In genomic region chr7:141006914-141007313, GRCm38 (mm10) we compare ENCODE assay signal across 19 mouse cellular contexts. TPM values are rescaled to one million over a fixed set of nuclear protein-coding genes. Genes with fewer than 3 reads are reported as not detected.
A peak's percentile ranks its signal among the peaks of the same experiment; 100 is the strongest.
DNase-seq lines count a peak whose midpoint lies in the region.
"Had no signal": no experiment of that assay in that cellular context is flagged by ENCODE, and none has a peak within 500 bp of the region (broad histone marks: within the 10 kb centered on the region; RNA-seq: fewer than 3 reads in every experiment).

No protein-coding gene starts in this region.

- DNase-seq in layer of hippocampus, postnatal 10 days (ENCODE audit: low spot score in 2 of 2), result peak; percentile 33 to 42
- no peak for DNase-seq in layer of hippocampus, adult 9-10 months (ENCODE audit: low spot score)
- peak; percentile 31 for DNase-seq in urinary bladder, postnatal 14 days (ENCODE audit: low spot score)
- no peak for DNase-seq in urinary bladder, adult 2 months (ENCODE audit: low spot score)
- DNase-seq in gonadal fat pad, adult 2 months (ENCODE audit: low read depth), result peak; percentile 83
- DNase-seq in thymus, postnatal 36 days, result no peak
- DNase-seq in thymus, postnatal 4 days, result no peak
- DNase-seq: thymus, postnatal 14 days had no signal

RNA-seq across cellular contexts. Expression of gene Ifitm3, which starts 3.7 kb away (rescaled TPM):
- 10 to 100 TPM; 13.0 TPM for total RNA-seq in layer of hippocampus, postnatal 10 days (2021)
- 596 and 696 TPM in 2 replicates for polyA plus RNA-seq in urinary bladder, adult 2 months (2012; rRNA removed)
- 421 and 433 TPM in 2 replicates for polyA plus RNA-seq in gonadal fat pad, adult 2 months (2012; rRNA removed)
- total RNA-seq: G1E had no signal
- polyA plus RNA-seq: G1E had no signal

RNA-seq across cellular contexts. Expression of gene Ifitm6, which starts 10.8 kb away (rescaled TPM):
- total RNA-seq in layer of hippocampus, postnatal 10 days (2021), result not detected
- polyA plus RNA-seq in urinary bladder, adult 2 months (2012; rRNA removed), result 7.5 and 8.8 TPM in 2 replicates
- 10.2 and 16.1 TPM in 2 replicates for polyA plus RNA-seq in gonadal fat pad, adult 2 months (2012; rRNA removed)
- total RNA-seq: G1E had no signal
- polyA plus RNA-seq: G1E had no signal

RNA-seq across cellular contexts. Expression of gene Gm17387, which starts 22.0 kb away (rescaled TPM):
- total RNA-seq in layer of hippocampus, postnatal 10 days (2021), result not detected
- polyA plus RNA-seq in urinary bladder, adult 2 months (2012; rRNA removed), result not detected in 2 replicates
- not detected in 2 replicates for polyA plus RNA-seq in gonadal fat pad, adult 2 months (2012; rRNA removed)
- total RNA-seq: adrenal gland, postnatal 36 days; G1E; left cerebral cortex, adult 18-20 months; midbrain, postnatal 0 days had no signal
- polyA plus RNA-seq: embryonic facial prominence, embryonic 12.5 days; G1E; heart, embryonic 14.5 days; hindbrain, embryonic 15.5 days; kidney, embryonic 15.5 days; liver, embryonic 15.5 days; midbrain, postnatal 0 days; neural tube, embryonic 15.5 days; spleen, adult 2 months had no signal

RNA-seq across cellular contexts. Expression of gene Ifitm1, which starts 39.9 kb away (rescaled TPM):
- total RNA-seq in layer of hippocampus, postnatal 10 days (2021), result 1 to 10 TPM; 3.6 to 5.5 TPM
- 240 and 346 TPM in 2 replicates for polyA plus RNA-seq in urinary bladder, adult 2 months (2012; rRNA removed)
- polyA plus RNA-seq in gonadal fat pad, adult 2 months (2012; rRNA removed), result 73.9 and 89.5 TPM in 2 replicates
- polyA plus RNA-seq: G1E had no signal

RNA-seq across cellular contexts. Expression of gene Ifitm2, which starts 51.1 kb away (rescaled TPM):
- 10 to 100 TPM; 20.3 to 27.0 TPM for total RNA-seq in layer of hippocampus, postnatal 10 days (2021)
- polyA plus RNA-seq in urinary bladder, adult 2 months (2012; rRNA removed), result 860 and 924 TPM in 2 replicates
- 841 and 986 TPM in 2 replicates for polyA plus RNA-seq in gonadal fat pad, adult 2 months (2012; rRNA removed)

Comparison
In these comparisons a context has a peak if more than half of its experiments do, and no peak if none do; other contexts are left out.
1. DNase-seq: peak in layer of hippocampus, postnatal 10 days (2 of 2), urinary bladder, postnatal 14 days (single experiment) and gonadal fat pad, adult 2 months (single experiment); none in layer of hippocampus, adult 9-10 months (single experiment), urinary bladder, adult 2 months (single experiment), thymus, postnatal 36 days (0 of 2) and thymus, postnatal 4 days (single experiment).